Mouse (Mus musculus): ENCODE data around the gene Cacna1d. TPM values are rescaled to one million over a fixed set of nuclear protein-coding genes. Genes with fewer than 3 reads are reported as not detected.

Cacna1d gene
- polyA plus RNA-seq, 1 experiment from 2014 or later: 8.5 TPM

DNA sequence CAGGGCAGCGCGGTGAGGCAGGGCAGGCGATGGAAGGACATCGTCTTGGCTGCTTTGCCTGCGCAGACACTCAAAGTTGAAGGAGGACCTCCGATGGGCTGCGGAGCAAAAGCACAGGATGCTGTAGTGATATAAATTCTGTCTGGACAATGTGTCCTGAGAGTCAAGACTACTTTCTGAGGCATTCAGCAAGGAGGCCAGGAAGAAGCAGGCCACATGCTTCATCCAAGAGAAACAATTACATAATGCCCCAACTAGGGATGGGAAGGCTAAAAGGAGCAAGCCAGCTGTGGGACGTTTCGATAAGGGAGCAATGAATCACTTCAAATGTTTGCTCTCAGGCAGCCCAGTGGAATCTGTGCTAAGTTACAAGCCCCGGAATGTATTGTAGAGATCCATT is 446.0 kb downstream of the Cacna1d start:
- 78% methylated on average over 10 of the region's 10 CpGs for WGBS
- no peaks in the 10 kb centered on the region for H3K27me3 ChIP-seq (ENCODE audit: insufficient read depth, poor library complexity, severe bottlenecking)
- no peak for DNase-seq (ENCODE audit: low spot score)
- peaks cover 21% of the 10 kb centered on the region for H3K36me3 ChIP-seq
- H3K4me1 ChIP-seq: peaks cover 4% of the 10 kb centered on the region; the same call in 1 of the 2 replicates
- H3K9me3 ChIP-seq: no peaks in the 10 kb centered on the region
- no peak overlapping the region for H3K4me3 ChIP-seq
- no peak overlapping the region for H3K27ac ChIP-seq

DNA sequence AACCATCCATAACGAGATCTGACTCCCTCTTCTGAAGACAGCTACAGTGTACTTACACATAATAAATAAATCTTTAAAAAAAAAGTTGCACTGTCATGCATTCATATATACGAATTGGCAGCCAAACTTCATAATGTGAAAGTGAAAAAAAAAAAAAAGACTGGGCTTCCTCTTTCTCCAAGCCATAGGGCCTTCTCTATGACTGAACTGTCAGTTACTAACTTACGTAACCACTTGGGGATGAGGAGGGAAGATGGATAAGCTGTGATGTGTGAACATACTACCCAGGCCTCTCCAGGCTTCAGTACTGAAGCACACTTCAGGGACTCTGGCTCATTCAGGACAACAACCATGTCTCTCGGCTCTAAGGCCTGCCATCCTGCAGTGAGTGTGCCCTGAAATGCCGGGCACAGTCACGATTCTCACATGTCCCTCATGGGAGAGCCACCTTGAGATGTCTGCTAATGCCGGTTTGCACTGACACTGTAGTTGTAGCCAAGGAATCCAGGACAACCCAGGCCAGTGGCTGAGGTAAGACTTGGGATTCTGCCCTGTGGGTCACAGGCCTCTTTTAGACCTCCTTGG is 447.8 kb downstream of the Cacna1d start:
- WGBS: 88% methylated on average over 7 of the region's 7 CpGs
- Histone ChIP-seq H3K36me3 (peaks cover 17% of the 10 kb centered on the region), H3K27ac (no peak overlapping the region)

GRCm38 (mm10) chr14:30041836-30042235 is 449.4 kb downstream of the Cacna1d start:
- Histone ChIP-seq H3K36me3 (peaks cover 17% of the 10 kb centered on the region; the same call in 1 of the 2 replicates), H3K27ac (no peak overlapping the region), H3K4me1 (peaks cover 4% of the 10 kb centered on the region; the same call in 1 of the 2 replicates), H3K27me3 (ENCODE audit: insufficient read depth, poor library complexity, severe bottlenecking) (no peaks in the 10 kb centered on the region), H3K9me3 (no peaks in the 10 kb centered on the region), H3K4me3 (no peak overlapping the region)
- DNase-seq (ENCODE audit: low spot score): no peak
- WGBS: 81% methylated on average over 9 of the region's 9 CpGs

More for the DNA sequence above, 447.8 kb downstream of the Cacna1d start:
- Histone ChIP-seq H3K4me1 (peaks cover 4% of the 10 kb centered on the region; the same call in 1 of the 2 replicates), H3K9me3 (no peaks in the 10 kb centered on the region), H3K4me3 (no peak overlapping the region), H3K27me3 (ENCODE audit: insufficient read depth, poor library complexity, severe bottlenecking) (no peaks in the 10 kb centered on the region)
- no peak for DNase-seq (ENCODE audit: low spot score)

- no peak for DNase-seq (ENCODE audit: low spot score)
- H3K27me3 ChIP-seq (ENCODE audit: insufficient read depth, poor library complexity, severe bottlenecking): 0 out of 2 replicates have a peak, but pooled peaks cover 4% of the 10 kb centered on the region
- no peaks in the 10 kb centered on the region for H3K9me3 ChIP-seq
- H3K36me3 ChIP-seq: peaks cover 24% of the 10 kb centered on the region; the same call in 1 of the 2 replicates
- no peak overlapping the region for H3K27ac ChIP-seq
- H3K4me3 ChIP-seq: no peak overlapping the region
- 70% methylated on average over 4 of the region's 4 CpGs for WGBS
- H3K4me1 ChIP-seq: 0 out of 2 replicates have a peak, but pooled peaks cover 3% of the 10 kb centered on the region
Observed at GRCm38 (mm10) chr14:30039413-30039812, 451.8 kb downstream of the Cacna1d start.

- Histone ChIP-seq H3K4me1 (0 out of 2 replicates have a peak, but pooled peaks cover 3% of the 10 kb centered on the region), H3K4me3 (no peak overlapping the region), H3K27ac (no peak overlapping the region), H3K27me3 (ENCODE audit: insufficient read depth, poor library complexity, severe bottlenecking) (0 out of 2 replicates have a peak, but pooled peaks cover 4% of the 10 kb centered on the region), H3K36me3 (peaks cover 34% of the 10 kb centered on the region; the same call in 1 of the 2 replicates), H3K9me3 (no peaks in the 10 kb centered on the region)
- no peak for DNase-seq (ENCODE audit: low spot score)
- 89% methylated on average over 18 of the region's 18 CpGs for WGBS
Observed at GRCm38 (mm10) chr14:30038431-30038830, 452.8 kb downstream of the Cacna1d start.

DNA sequence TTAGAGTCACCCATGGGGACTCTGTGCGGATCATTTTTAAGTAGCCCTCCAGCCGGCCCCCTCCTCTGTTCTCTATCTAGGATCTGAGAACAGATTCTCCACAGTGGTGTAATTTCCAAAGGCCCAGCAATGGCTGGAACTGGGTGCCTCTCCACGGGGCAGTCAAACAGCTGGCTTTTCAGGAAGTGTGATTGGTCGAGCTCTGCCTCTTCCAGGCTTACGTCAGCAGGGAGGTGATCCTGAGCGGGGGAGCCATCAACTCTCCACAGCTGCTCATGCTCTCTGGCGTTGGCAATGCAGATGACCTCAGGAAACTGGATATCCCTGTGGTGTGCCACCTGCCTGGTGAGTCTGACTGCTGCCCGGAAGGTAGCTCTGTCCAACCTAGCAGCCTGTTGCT is 457.9 kb downstream of the Cacna1d start:
- 62% methylated on average over 8 of the region's 8 CpGs for WGBS

GRCm38 (mm10) chr14:30027378-30027777 is 463.9 kb downstream of the Cacna1d start:
- no peak for DNase-seq (ENCODE audit: low spot score)
- no peak overlapping the region for H3K27ac ChIP-seq
- H3K36me3 ChIP-seq: no peaks in the 10 kb centered on the region; the same call in 1 of the 2 replicates
- H3K4me1 ChIP-seq: no peaks in the 10 kb centered on the region
- 22% methylated on average over 2 of the region's 2 CpGs for WGBS
- no peaks in the 10 kb centered on the region for H3K27me3 ChIP-seq (ENCODE audit: insufficient read depth, poor library complexity, severe bottlenecking)
- no peaks in the 10 kb centered on the region for H3K9me3 ChIP-seq
- H3K4me3 ChIP-seq: no peak overlapping the region

More for the DNA sequence above, 457.9 kb downstream of the Cacna1d start:
- H3K27me3 ChIP-seq (ENCODE audit: insufficient read depth, poor library complexity, severe bottlenecking): 0 out of 2 replicates have a peak, but pooled peaks cover 4% of the 10 kb centered on the region
- no peak overlapping the region for H3K4me3 ChIP-seq
- H3K36me3 ChIP-seq: peaks cover 26% of the 10 kb centered on the region; the same call in 1 of the 2 replicates
- 0 out of 2 replicates have a peak, but pooled peaks cover 3% of the 10 kb centered on the region for H3K4me1 ChIP-seq
- no peak for DNase-seq (ENCODE audit: low spot score)
- H3K9me3 ChIP-seq: no peaks in the 10 kb centered on the region
- H3K27ac ChIP-seq: no peak overlapping the region

- H3K4me1 ChIP-seq: no peaks in the 10 kb centered on the region
- no peak overlapping the region for H3K4me3 ChIP-seq
- H3K9me3 ChIP-seq: no peaks in the 10 kb centered on the region
- no peaks in the 10 kb centered on the region for H3K36me3 ChIP-seq
- no peak for DNase-seq (ENCODE audit: low spot score)
- WGBS: 53% methylated on average over 7 of the region's 7 CpGs
- no peaks in the 10 kb centered on the region for H3K27me3 ChIP-seq (ENCODE audit: insufficient read depth, poor library complexity, severe bottlenecking)
- H3K27ac ChIP-seq: no peak overlapping the region
Observed at GRCm38 (mm10) chr14:30024387-30024786, 466.9 kb downstream of the Cacna1d start.

DNA sequence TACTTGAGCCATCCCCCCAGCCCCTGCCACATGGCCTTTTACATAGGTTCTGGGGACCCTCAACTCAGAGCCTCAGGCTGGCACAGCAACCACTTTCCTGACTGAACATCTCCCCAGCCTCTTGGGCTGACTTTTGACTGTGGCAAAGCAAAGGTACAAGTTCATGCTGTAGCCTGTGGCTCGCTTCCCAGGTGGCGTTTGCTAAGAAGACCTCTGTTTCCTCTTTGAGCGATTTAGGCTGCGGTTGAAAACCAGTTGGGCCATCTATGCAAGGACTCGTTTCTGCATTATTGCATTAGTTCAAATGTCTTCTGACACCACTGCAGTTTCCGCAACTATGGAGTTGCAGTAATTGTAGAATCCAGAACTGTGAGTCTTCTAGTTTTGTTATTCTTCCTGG is 468.8 kb downstream of the Cacna1d start:
- no peak for DNase-seq (ENCODE audit: low spot score)
- Histone ChIP-seq H3K36me3 (no peaks in the 10 kb centered on the region), H3K4me1 (no peaks in the 10 kb centered on the region), H3K27me3 (ENCODE audit: insufficient read depth, poor library complexity, severe bottlenecking) (no peaks in the 10 kb centered on the region), H3K9me3 (no peaks in the 10 kb centered on the region), H3K27ac (no peak overlapping the region), H3K4me3 (no peak overlapping the region)
- 87% methylated on average over 6 of the region's 6 CpGs for WGBS

GRCm38 (mm10) chr14:30019792-30020575 is 471.3 kb downstream of the Cacna1d start:
- Histone ChIP-seq H3K9me3 (no peaks in the 10 kb centered on the region), H3K4me3 (no peak overlapping the region), H3K36me3 (no peaks in the 10 kb centered on the region), H3K27me3 (ENCODE audit: insufficient read depth, poor library complexity, severe bottlenecking) (no peaks in the 10 kb centered on the region), H3K4me1 (no peaks in the 10 kb centered on the region), H3K27ac (no peak overlapping the region)
- WGBS: 63% methylated on average over 9 of the region's 9 CpGs
- DNase-seq (ENCODE audit: low spot score): no peak

DNA sequence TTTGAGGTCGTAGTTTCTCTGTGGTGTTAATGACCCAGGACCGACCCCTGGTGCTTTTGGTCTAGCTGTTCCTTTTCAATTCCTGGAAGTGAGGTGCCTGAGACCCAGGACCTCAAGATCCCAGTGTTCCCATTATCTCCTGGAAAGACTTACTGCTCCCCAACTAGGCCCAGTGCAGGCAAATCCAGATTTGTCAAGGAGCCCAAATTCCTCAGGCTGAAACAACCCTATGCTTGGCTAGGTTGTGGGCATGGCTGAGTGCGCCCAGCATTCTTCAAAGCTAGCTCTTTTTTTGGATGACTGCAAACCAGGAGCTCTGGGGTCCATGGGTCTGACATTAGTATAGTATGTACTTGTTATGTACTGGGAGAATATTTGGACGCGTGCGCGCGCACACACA is 471.9 kb downstream of the Cacna1d start:
- DNase-seq (ENCODE audit: low spot score): no peak
- Histone ChIP-seq H3K4me3 (no peak overlapping the region), H3K9me3 (no peaks in the 10 kb centered on the region), H3K27me3 (ENCODE audit: insufficient read depth, poor library complexity, severe bottlenecking) (no peaks in the 10 kb centered on the region), H3K36me3 (no peaks in the 10 kb centered on the region), H3K27ac (no peak overlapping the region), H3K4me1 (no peaks in the 10 kb centered on the region)
- WGBS: 91% methylated on average over 8 of the region's 8 CpGs

GRCm38 (mm10) chr14:30018846-30019245 is 472.4 kb downstream of the Cacna1d start:
- no peak for DNase-seq (ENCODE audit: low spot score)
- Histone ChIP-seq H3K4me3 (no peak overlapping the region), H3K36me3 (no peaks in the 10 kb centered on the region), H3K27me3 (ENCODE audit: insufficient read depth, poor library complexity, severe bottlenecking) (no peaks in the 10 kb centered on the region), H3K4me1 (no peaks in the 10 kb centered on the region), H3K27ac (no peak overlapping the region), H3K9me3 (no peaks in the 10 kb centered on the region)
- 83% methylated on average over 6 of the region's 6 CpGs for WGBS

- Histone ChIP-seq H3K36me3 (no peaks in the 10 kb centered on the region), H3K27ac (no peak overlapping the region), H3K4me3 (no peak overlapping the region), H3K27me3 (ENCODE audit: insufficient read depth, poor library complexity, severe bottlenecking) (no peaks in the 10 kb centered on the region), H3K4me1 (no peaks in the 10 kb centered on the region), H3K9me3 (no peaks in the 10 kb centered on the region)
- DNase-seq (ENCODE audit: low spot score): no peak
- 92% methylated on average over 4 of the region's 4 CpGs for WGBS
Observed at GRCm38 (mm10) chr14:30018463-30018801, 472.8 kb downstream of the Cacna1d start.
